Mouse (Mus musculus) T-helper 17 cell (primary cell): ENCODE data around the gene Nt5m.
"Not testable (repeated sequence)": the region's sequence is repeated elsewhere in the genome, so short reads cannot be mapped to it uniquely, and the experiment has no call there.

Source experiments
- in situ Hi-C, 2 experiments: fragments of 300-600 bp; cut with MboI, MseI; formaldehyde crosslinking; loops; 1 replicate in 1 of 2; 2 replicates in 1 of 2; pipeline ENCODE4 v1.15.1; 2025; ENCODE audit warnings: high pct_unique_total_duplicates in 2 of 2

Gene Nt5m

DNA sequence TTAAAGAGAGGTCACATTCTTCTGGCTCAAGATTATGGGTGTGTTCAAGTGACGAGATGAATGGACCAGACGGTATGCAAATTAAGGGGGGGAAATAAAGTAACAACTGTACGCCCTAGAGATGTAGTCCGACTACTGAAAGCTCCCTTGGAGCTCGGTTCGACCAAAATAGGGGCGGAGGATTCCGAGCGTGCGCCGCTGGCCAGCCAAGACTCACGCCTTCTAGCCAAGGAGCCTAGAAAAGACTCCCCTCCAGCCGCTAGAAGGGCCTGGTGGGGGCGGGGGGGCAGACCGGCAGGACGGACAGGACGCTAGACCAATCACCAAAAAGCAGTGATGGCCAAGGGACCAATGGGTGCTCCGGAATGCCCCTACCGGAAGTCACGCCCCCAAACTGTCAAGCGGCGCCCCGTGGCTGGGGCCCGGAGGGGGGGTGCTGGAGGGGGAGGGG is at the start of gene Nt5m:
Nt5m (plus strand) TSS at position 440 of the 451 bp plus-strand sequence.
- in situ Hi-C loops: no loop called here

DNA sequence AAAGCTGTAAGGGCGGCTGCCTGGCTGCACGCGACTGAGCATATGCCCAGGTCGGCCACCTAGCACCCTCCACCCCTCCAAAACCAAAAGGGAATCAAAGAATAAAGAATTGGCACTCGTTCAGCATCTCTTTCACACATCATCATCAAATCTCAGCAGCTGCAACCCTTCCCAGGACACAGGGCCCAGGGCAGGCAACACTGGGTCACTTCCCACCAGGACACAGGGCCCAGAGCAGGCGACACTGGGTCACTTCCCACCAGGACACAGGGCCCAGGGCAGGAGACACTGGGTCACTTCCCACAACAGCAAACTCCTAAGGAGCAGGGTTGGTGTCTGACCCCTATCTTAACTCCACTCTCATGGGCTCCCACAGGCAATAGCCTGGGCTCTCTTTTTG is 45.9 kb upstream of the Nt5m start:
- in situ Hi-C loops: no loop called here

- in situ Hi-C loops: no loop called here
Observed at GRCm38 (mm10) chr11:59800412-59800811, 38.8 kb upstream of the Nt5m start.

- in situ Hi-C loops: no loop called here
Observed at GRCm38 (mm10) chr11:59801881-59802280, 37.4 kb upstream of the Nt5m start.

DNA sequence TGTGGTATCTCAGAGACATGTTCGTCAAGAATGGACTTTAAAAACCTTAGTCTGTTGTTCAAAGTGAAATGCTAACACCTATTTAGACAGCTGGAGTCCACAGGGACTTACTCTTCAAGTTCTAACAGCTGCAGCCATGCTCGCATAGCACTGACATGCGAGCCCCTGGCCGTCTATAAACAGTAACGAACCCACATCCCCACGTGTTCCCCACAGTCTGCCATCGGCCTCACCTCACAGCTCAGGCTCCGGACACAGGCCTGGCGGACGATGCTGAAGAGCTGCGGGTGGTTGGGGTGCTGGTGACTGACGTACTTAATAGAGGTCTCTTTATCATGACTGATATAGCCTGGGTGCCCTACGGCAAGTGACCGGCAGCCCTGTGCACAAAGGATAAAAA is 35.7 kb upstream of the Nt5m start:
- in situ Hi-C loops: no loop called here

DNA sequence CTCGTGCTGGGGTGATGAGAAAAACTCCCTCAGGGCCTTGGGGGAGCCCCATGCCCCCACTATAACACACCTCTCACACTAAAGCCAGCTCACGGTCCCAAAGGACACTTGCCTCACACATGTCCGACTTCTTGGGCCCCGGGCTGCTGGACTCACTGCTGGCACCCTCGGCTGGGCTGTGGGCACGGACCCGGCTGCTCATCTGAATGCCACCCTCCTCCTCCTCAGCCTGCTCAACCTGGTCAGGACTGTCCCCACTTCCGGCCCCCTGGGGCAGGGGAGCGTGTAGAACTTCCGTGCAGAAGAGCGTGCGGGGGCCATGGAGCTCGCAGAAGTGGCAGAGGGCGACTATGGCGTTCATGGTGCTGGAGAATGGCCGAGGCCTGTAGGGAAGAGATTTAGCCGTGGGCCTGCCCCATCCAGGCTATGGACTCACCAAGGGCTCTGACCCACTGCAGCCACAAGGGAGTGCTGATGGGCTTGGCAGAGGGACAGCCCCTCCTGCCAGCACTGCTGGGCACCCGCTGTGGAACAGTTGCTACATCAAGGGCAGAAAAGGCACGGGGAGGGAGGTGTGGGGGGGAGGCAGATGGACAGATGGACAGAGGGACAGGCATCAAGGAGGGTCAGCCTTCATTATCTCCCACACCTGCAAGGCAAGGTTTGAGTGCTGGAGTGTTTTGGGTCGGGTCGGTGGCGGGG is 34.7 kb upstream of the Nt5m start:
- in situ Hi-C loops: no loop called here

DNA sequence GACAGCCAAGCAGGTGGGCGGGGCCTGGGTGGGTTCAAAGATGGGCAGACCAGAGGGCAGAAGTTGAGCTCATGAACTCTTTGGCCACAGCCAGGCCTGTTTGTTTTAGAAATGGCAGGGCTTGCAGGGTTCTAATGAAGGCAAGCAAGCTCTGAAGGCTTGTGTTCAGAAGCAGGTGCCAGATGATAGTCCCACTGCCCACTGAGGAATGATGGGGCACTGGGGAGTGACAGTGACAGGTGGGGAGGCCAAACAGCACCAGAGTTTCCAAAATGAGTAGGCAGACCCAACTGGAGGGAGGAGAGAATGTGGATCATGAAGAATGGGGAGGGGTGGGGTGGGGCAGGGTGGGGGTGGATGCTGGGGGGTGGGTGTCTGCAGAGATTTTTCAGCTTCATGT is 34.0 kb upstream of the Nt5m start:
- in situ Hi-C loops: no loop called here

DNA sequence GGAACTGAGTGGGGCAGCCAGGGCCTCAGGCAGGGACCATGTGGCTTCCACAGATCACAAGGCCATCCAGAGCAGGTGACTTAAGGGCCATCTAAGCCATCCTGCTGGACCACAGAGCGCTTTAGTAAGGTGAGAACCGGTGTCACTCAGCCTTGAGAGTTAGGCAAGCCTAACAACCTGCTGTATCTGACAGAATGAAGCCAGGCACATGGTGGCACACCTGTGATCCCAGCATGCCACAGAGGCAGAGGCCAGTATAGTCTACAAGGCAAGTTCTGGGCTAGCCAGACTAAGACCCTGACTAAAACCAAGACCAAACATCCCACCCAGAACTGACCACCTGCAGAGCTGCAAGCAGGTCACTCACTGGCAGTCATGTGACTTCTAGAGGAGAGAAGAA is 33.6 kb upstream of the Nt5m start:
- in situ Hi-C loops: no loop called here

DNA sequence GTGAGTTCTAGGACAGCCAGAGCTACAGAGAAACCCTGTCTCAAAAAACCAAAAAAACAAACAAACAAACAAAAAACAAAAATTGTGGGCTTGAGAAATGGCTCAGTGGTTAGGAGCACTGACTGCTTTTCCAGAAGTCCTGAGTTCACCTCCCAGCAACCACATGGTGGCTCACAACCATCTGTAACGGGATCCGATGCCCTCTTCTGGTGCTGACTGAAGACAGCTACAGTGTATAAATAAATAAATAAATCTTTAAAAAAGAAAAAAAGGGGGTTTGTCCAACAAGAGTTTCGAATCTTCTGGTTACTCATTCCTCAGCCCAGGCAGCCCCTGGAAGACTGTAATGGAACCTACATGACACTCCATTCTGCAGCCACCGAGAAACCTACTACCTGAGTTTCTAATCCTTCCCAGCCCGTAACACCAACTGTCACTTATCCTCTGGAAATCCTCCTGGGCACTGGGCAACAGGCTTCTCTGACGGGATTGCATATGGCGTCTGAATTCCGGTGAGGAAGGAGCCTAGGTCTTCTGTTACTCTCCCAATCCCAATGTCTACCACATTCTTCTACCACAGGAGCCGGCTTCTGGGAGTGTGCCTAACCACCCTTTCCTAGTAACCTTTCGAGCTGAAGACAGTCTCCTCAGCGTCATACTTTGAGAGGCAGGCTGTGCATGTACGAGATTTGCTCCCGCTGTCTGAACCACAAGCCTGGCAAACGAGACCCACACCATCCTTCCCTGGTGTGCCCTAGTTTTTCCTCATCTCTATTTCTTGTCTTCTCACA is 30.9 kb upstream of the Nt5m start:
- in situ Hi-C loops: no loop called here

GRCm38 (mm10) chr11:59809071-59809669 is 30.1 kb upstream of the Nt5m start:
- in situ Hi-C loops: no loop called here

DNA sequence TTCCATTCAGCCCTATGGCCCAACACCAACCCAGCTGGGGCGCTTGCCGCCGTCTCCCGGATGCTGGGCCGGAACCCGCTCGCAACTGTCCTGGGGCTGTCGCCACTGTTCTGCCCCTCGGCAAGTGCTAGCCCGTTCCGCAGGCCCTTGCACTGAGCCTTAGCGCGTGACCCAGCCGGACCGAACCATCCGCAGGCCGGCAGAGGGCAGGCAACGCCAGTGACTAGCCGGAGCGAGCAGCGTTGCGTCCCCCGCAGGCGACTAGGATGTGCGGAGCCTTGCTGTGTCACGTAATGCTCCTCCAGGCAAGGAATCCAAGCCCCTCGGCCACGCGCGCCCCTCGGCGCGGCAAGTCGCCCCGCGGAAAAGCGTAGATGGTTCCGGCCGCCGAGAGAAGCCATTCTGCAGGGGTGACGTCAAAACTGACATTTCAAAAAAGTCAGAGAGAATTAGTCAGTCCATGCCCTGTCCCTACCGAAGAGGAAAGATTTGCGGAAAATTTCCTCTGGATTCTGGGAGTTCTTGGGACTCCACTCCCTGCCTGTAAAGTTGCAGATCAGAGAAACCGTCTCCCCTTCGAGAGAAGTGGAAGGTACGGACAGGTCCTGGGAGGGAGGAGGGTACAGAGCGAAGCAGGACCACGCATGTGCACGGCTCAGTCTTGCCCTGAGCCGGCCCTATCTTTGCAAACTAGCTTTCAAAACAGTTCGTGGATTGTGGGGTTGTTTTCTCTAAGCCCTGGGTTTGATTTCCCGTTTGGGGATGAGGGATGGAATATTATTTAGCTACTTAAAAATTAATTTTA is 29.4 kb upstream of the Nt5m start, which contains the start of gene Flcn:
Flcn (minus strand) TSS at position 347 of the 805 bp plus-strand sequence.
- in situ Hi-C loops: no loop called here

GRCm38 (mm10) chr11:59810480-59811158 is 28.6 kb upstream of the Nt5m start:
- in situ Hi-C loops: no loop called here

DNA sequence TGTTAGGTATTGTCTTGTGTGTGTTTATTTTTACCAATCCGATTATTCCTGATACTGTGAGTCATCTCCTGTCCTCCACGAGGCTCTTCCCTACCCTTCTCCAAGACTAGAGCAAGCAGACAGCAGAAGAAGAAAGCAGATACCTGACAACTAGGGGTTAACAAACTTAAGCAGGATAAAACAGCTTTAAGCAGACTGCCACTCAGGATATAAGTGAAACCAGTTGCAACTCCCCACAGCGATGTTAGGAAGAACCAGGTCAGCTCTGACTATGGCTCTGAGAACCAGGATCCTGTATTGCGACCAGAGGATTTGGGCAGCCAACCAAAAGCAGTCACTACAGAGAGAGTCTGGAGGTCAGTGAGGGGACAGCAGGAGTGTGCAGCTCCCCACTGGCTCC is 28.0 kb upstream of the Nt5m start:
- in situ Hi-C loops: no loop called here

DNA sequence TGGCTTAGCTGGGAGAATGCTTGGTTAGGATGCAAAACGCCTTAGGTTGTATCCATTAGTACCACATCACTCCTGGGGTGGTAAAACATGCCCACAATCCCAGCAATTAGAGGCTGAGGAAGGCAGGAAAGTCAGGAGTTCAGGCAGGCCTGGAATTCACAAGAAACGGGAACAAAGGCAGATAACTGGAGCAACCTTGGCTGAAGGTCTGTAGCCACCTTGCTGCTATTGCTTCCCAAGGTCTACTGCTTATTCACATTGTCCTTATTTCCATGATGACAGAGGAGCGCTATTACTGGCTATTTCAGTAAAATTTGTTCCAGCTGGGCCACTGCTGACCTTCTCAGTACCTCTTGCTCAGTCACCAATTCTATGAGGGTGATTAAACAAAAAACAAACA is 26.0 kb upstream of the Nt5m start:
- in situ Hi-C loops: no loop called here

DNA sequence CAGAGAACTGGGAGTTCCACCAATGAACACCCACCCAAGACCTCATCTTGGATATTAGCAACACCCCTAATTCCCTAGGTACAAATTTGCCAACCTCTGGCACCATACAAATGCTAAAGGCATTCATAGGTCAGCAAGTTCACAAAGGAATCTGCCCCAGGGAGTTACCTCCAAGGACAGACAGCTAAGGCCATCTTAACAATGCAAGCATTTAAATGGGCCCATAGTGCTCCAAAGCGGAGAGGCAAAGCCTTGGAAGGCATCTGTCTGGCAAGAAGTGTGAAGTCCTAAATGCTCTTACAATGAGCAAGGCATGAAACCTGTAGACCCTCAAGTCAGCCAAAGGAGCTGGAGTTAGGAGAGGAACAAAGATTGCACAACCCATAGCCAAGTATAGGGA is 24.9 kb upstream of the Nt5m start:
- in situ Hi-C loops: no loop called here

DNA sequence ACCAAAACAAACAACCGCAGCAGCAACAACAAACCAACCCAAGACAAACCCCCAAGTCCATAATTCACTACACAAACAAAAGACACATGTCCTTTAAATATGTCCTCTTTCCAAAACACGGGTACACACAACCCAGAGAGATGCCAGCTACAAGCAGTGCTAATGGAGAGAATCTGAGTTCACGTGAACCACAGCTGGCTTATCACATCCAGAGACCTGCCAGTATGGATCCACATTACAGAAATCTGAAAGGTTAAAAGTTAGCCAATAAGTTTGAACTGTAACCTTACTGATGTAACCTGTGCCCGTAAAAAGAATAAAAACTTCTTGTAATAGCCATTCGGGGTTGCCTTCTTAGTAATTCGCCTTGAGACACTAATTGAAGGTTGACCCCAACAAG is 24.3 kb upstream of the Nt5m start:
- in situ Hi-C loops: no loop called here

- in situ Hi-C loops: no loop called here
Observed at GRCm38 (mm10) chr11:59815482-59816065, 23.7 kb upstream of the Nt5m start.

GRCm38 (mm10) chr11:59817916-59818315 is 21.3 kb upstream of the Nt5m start:
- in situ Hi-C loops: no loop called here

DNA sequence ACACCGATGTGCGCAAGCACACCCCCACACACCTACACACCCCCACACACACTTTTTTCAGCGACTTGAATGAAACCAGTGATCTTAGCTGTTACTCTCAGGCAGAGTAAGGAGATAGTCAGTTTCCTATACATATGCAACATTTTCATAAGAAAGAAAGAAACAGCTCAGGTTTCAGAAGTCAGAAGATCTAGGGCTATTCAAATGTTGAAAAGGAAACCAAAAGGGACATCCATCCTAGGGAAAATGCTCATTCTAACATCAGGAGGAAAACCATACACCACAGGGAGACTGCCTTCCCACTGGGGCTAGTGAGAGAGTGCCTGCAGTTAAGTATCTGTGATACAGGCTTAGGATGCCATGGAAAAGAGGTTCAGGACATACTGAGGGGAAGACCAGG is 17.6 kb upstream of the Nt5m start:
- in situ Hi-C loops: no loop called here

DNA sequence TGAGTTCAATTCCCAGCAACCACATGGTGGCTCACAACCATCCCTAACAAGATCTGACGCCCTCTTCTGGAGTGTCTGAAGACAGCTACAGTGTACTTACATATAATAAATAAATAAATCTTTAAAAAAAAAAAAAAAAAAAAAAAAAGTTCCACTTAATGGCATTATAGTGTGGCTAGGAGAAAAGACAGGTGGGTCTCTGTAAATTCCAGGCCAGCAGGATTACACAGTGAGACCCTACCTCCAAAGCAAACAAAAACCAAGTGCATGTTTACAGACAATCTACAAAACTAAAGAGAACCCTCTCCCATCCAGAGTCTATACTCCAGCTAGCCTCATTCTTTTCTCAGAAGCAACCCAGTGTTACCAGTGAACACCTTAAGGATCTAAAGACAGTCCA is 1.5 kb upstream of the Nt5m start:
- in situ Hi-C loops: not testable (repeated sequence)

DNA sequence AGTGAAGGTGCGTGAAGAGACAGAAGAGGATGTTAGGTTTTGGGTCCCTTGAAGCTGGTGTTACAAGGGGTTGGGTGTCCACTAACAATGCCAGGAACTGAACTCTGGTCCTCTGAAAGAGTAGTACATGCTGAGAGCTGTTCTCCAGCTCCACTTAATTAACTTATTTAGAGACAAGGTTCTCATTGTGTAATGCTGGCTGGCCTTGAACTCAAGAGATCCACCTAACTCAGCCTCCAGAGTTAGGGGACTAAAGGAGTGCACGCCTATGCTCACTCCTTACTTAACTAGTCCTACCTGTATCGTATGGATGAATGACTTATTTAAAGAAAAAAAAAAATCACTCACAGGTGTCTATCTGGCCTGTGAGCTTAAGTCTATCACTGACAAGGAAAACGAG is 821 bp upstream of the Nt5m start:
- in situ Hi-C loops: no loop called here
